Mouse (Mus musculus) left cerebral cortex, postnatal 10 days (tissue): Measurements from ENCODE around the gene Vnn3. TPM values are rescaled to one million over a fixed set of nuclear protein-coding genes. Genes with fewer than 3 reads are reported as not detected.
A peak's percentile ranks its signal among the peaks of the same experiment; 100 is the strongest.

Experiments
- DNase-seq, 2 experiments: peaks; one replicate each; pipeline ENCODE4 v3.0.0; 2021 to 2022; ENCODE audit warnings: low spot score in 2 of 2, mixed read lengths in 1 of 2; ENCODE audit errors: extremely low spot score in 1 of 2
- intact Hi-C: fragments of 180-260 bp; cut with DNase I; formaldehyde crosslinking; loops from one replicate; pipeline ENCODE4 v1.15.1; 2025
- total RNA-seq, 2 experiments: library from RNA; stranded (reverse); gene quantifications; 2 replicates each; pipeline ENCODE4 v1.2.3; 2021

The Vnn3 gene
- not detected for total RNA-seq

DNA sequence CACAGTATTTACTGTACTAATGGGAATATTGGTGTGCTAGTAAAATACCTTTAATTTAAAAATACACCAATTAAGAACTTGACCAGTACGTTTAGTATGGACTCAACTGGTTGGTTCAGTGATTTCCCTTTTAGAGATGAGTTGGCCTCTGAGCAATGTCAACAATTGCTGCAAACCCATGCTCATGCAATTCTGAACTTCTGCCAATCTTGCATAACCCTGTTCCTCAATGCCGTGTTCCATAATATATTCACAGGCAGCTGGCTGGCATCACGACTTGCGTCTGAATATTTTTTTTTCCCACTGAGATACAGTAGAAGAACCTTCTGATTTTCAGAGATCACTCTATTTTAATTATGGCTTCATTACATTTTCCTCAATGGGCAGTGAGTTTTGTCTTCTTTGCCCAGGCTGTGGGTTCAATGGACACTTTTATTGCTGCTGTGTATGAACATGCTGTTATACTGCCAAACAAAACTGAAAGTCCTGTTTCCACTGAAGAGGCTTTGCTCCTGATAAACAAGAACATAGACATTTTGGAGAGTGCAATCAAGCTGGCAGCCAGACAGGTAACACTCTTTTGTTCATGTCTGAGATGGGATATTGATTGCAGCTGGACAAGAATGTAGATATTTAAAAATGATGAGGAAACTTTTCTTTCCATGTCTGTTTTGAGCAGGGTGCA lies at the start of gene Vnn3:
Gene Vnn3, plus strand, starts transcription at position 235 of the 685 bp plus-strand sequence.
- intact Hi-C loops = no loop called here
- DNase-seq = no peak

DNA sequence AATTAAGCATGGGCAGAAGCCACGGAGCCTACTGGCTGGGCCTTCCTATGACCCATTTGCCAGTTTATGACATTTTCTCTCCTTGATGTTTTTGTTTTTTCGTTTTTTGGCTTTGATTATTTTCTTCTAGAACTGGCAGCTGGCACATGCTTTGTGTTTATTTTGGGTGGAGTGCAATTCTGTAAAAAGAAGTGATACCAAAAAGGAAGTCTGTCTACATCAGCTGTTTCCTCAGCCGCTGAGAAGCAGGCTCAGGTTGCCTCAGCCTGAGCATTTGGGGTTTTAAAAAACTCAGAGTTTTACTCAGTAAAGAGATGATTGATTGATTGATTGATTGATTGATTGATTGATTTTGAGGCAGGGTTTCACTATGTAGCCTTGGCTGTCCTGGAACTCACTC lies 48.4 kb upstream of the Vnn3 start:
- intact Hi-C loops = no loop called here
- DNase-seq = no peak

DNA sequence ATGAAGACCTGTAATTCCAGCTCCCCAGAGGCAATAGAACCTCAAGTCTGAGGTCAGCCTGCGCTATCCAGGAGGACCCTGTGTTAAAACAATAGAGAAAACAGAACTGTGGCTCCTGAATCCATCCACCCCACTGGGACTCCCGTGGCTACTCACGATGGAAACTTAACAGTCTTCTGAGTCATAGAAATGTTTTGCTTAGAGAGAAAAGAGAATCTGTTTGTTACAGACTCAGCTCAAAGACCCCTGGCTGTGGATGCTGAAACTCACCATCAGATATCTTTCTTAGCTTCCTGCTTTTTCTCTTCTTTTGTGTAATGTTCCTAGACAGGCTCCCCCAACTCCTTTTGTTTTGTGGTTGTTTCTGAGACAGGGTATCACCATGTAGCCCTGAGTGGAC lies 46.6 kb upstream of the Vnn3 start:
- DNase-seq = no peak
- intact Hi-C loops = no loop called here

DNA sequence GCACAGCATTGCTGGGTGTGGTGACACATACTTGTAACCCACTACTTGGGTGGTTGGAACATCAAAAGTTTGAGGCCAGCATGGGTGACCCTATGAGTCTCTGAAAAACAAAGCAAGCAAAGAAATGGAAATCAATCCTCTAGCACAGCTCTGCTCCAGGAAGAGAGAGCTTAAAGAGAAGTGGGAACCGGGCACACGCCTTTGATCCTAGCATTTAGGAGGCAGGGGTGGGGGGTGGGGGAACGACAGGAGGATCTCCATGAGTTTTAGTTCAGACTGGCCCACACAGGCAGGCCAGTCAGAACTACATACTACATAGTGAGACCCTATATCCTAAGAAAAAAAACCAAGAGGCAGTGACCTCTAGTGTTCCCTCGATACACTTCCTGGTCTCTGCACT lies 45.1 kb upstream of the Vnn3 start:
- intact Hi-C loops = no loop called here
- DNase-seq = no peak

DNA sequence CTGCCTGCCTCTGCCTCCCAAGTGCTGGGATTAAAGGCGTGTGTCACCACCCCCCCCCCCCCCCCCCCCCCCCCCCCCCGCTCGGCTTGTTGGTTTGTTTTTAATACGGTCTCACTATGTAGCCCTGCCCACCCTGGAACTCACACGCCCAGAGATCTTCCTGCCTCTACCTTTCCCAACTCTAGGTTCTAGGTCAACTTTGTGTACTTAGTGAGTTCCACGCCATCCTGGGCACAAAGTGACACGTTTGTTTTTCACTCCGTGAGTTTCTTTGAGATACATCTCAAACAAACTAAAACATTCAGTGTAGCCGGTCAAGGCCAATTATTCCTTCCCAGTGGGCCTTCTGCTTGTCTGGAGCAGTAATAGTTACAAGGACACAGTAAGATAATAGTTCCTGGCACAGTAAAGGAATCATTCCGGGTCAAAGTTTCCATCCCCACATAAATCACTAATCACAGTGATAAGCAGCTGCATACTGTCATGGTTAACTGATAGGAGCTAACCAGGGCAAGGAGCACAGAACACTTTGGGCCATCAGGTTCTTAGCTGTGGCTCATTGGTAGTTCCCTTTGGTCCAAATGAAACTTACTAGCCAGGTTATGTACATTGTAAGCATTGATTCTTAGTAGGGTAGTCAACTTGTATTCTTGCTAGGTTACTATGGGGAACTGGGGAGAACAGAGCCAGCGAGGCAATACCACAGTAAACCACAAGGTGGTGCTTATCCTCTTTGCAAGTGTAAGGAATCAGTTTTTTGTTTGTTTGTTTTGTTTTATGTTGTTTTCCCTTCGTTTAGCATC lies 39.4 kb upstream of the Vnn3 start:
- DNase-seq = peak; percentile 34 to 75
- intact Hi-C loops = loop anchor here (5.0 to 10.0 kb wide), 3 partner anchors 300 to 483 kb away; no protein-coding TSS in a partner anchor

DNA sequence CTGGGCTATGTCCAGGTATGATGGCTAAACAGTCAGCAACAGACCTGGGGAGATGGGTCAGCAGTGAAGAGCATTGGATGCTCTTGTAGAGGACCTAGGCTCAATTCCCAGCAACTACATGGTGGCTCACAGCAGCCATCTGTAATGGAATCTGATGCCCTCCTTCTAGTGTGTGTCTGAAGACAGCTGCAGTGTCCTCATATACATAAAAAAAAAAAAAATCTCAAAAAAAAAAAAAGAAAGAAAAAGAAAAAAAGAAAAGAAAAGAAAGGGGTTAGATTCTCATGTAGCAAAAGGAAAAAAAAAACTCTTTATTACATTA lies 38.9 kb upstream of the Vnn3 start:
- intact Hi-C loops = loop anchor here (5.0 to 10.0 kb wide), 3 partner anchors 300 to 482 kb away; no protein-coding TSS in a partner anchor
- DNase-seq = no peak

DNA sequence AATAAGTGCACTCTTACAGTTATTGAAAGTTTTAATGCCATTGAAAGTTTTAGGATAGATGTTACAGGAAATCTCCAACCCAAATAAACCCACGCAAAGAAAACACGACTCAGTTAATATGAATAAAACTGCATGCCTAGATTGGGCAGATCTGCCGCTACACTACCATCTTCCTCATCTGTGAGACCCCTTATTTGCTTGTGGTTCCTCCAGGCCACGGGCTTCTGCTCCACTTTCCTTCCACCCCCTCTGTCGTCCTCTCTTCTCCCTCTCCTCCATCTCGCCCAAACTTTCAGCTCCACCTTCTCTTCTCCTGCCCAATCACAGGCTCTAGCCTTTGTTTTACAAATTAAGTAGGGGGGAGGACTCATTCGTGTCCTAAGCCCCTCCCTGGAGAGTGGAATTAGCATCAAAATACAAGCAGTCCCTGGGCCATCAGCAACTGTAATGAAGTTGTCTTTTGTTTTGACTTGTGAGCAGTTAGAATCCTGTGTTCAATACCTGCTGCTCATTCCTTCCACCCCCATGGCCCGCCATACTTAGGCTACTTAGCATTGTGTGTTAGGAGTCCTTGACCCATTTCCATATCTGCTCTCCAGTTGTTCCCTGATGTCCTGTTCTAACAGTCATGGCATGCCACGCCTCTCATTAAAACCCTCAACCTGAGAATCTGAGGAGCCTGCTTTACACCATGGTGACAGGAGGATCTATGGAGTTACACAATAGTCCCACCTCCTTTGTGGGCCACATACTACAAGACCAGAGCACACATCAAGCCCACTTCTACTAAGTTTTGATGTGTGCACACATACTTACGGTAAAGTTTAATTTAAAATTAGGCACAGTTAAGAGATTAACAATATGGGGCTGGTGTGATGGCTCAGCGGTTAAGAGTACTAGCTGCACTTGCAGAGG lies 38.2 kb upstream of the Vnn3 start:
- intact Hi-C loops = loop anchor here (5.0 to 10.0 kb wide), 3 partner anchors 299 to 482 kb away; no protein-coding TSS in a partner anchor

DNA sequence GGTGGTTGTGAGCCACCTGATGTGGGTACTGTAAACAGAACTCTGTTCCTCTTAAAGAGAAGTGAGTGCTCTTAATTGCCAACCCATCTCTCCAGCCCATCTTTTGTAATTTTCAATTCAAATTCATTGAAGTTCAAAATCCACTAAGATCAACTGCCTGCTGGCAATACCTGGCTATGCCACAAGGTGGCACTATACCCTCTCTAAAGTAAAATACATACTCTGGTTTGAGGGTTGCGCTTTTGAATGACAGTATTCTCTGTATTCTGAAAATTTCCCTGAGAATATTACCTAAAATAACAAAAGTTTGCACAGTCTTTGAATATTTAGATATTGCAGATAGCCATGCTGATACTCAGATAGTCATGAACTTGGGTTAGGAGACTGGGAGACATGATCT lies 36.1 kb upstream of the Vnn3 start:
- intact Hi-C loops = loop anchor here (2.0 to 10.0 kb wide), 3 partner anchors 162 to 480 kb away; no protein-coding TSS in a partner anchor
- DNase-seq = peak; percentile 74 to 77

More for the DNA sequence above, 38.2 kb upstream of the Vnn3 start:
- DNase-seq = no peak

DNA sequence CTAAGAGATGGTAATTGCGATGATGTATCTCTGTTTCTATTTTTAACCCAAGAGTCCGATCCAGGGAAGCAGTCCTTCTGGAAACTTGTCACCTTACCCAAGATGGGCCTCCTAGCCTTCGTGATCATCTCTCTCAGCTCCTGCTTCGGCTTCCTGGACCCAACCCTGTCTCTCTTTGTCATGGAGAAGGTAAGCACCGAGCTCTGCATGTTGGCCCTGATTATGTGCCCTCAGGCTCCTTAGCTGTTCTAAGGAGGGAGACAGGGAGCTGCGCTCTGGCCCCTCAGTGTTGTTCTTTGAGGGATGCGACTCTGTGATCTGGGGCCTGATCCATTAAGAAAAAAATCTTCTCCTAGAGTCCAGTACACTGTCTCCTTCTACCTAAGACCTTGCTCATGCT lies 35.0 kb upstream of the Vnn3 start:
- intact Hi-C loops = loop anchor here (5.0 to 10.0 kb wide), 2 partner anchors 161 to 479 kb away; no protein-coding TSS in a partner anchor
- no peak for DNase-seq

DNA sequence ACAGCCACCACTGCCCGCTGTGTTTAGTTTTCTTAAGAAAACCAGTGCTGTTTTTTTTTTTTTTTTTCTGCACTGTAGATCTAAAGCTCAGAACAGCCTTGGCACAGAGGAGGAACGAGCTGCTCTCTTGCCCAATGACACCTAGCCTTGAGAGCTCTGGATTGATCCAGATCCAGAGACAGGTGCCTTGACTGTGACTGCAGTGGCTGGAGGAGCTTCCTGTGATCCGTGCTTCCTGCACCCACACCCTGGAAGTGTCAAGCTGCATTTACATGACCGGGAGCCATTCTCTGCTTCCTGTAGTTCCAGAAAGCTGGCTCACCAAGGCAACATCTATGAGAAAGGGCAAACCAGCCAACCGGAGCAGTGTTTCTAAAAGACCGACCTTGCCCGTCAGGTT lies 24.7 kb upstream of the Vnn3 start:
- intact Hi-C loops = no loop called here
- no peak for DNase-seq

DNA sequence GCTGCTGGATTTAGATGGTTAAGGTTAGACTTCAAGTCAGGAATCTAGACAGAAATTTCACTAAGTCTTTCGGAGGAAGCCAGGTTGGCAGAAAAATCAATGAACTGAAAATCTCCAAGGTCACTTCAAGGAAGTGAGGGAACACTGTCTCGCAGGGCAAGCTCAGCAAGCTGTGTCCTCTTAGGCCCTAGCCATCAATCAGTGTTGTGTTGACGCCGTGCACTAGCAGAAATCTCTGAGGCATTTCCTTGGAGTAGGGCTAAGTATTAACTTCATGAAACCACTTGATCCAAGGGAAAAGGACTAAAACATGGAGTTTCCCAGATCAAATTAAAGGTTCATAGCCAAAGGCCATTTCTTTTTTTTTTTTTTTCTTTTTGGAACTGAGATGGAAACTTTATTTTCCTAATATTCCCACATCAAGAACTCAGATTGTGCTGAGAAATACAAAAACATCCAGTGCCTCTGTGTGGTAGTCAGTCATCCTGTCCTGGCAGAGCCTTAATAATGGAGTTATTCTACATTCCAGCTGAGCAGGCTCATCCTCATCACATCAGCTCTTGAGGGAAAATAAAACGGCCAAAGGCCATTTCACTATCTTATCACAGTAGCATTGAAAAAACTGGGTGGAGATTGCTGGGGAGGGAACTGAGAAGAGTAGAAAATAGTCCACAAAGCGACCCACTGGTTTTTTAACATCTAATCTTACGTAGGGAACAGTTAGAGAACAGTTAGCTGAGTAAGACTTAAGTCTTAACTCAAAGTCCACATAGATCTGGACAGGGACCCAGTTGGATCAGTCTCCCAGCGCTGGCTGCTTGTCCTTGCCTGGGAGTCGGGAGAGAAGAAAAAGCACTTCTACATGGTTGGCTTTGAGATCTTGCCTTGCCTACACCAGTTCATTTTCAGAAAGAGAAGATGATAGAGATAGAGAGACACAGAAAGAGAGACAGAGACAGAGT lies 15.0 kb upstream of the Vnn3 start:
- DNase-seq = no peak
- intact Hi-C loops = no loop called here

DNA sequence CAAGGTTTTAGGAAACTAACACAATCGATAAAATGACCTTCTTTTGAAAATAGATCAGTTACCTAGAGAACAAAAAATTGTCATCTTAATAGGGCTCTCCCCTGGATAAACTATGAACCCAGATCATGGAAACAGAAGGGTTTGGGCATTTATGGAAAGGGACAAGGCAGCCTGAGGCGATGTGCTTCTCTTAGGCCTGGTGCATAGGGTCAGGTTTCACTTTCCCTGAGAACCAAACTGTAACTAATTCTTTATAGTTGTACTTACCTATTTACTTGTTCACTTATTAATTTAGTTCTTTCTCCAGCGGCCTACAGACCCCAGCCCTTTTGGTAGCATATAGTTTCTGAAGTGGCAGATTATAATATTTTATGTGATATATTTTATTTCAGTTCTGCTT lies 14.1 kb upstream of the Vnn3 start:
- DNase-seq = no peak
- intact Hi-C loops = no loop called here

DNA sequence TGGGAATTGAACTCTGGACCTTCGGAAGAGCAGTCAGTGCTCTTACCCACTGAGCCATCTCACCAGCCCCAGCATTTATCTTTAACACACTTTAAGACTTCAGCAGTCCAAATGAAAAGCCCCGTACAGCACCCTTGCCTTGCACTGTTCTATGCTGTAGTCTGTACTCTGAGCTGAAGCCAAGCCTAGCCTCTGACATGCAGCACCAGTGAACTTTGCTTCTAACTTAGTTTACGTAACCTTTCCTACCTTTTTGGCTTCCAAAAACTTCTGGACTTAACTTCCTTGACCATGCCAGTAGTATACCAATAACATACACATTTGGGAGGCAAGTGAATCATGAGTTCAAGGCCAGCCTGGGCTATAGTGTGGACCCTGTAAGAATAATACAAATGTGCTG lies 12.4 kb upstream of the Vnn3 start:
- no peak for DNase-seq
- intact Hi-C loops = no loop called here

DNA sequence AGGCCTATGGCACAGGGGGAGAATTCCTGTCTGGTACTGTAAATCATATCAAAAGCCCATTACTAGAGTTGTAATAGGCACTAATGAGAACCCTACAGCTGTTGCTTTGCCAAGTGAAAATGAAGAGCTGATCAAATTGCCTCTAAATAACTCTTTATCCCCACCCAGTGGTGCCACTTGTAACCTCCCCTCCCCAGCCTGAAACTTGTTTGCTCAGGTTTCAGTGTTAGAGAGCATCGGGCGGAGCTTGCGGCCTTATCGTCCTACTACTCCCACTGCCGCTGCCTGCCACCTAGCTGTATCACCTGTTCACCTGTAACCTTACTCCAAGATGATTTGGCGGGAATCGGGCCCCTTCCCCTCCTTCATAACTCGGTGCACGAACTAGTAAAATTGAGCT lies 11.9 kb upstream of the Vnn3 start:
- intact Hi-C loops = no loop called here

DNA sequence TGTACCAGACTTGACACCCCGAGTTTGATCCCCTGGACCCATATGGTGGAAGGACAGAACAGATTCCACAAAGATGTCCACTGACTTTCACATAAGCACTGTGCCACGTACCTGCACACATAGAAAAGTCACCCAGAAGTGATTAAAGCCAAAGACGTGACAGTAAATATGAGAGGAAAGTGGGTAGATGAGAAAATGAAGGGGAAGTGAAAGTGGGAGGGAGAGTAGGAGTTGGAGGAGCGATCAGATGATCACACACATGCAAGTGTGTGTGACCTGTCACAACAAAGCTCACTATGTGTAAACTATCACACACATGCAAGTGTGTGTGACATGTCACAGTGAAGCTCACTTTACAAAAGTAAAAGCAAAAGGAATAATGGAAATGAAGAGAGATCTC lies 10.8 kb upstream of the Vnn3 start:
- intact Hi-C loops = no loop called here
- no peak for DNase-seq

More for the DNA sequence above, 11.9 kb upstream of the Vnn3 start:
- DNase-seq = no peak

DNA sequence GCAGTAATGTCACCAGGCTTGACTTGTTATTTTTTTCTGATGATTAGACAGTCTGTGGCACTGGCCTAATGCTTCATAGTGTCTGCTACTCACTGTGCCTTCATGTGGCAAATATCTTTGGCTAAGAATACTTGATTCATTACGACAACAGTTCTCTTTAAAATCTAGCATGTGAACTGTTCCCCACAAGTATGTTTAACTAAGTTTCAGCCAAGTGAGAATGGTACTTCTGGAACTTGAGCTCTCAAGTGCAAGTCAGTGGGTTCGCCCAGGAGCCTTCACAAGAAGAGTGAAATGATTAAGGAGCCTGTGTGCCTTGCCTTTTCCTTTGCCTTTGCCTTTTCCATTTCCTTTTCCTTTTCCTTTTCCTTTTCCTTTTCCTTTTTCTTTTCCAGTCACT lies 834 bp downstream of the Vnn3 start:
- intact Hi-C loops = no loop called here
- no peak for DNase-seq

DNA sequence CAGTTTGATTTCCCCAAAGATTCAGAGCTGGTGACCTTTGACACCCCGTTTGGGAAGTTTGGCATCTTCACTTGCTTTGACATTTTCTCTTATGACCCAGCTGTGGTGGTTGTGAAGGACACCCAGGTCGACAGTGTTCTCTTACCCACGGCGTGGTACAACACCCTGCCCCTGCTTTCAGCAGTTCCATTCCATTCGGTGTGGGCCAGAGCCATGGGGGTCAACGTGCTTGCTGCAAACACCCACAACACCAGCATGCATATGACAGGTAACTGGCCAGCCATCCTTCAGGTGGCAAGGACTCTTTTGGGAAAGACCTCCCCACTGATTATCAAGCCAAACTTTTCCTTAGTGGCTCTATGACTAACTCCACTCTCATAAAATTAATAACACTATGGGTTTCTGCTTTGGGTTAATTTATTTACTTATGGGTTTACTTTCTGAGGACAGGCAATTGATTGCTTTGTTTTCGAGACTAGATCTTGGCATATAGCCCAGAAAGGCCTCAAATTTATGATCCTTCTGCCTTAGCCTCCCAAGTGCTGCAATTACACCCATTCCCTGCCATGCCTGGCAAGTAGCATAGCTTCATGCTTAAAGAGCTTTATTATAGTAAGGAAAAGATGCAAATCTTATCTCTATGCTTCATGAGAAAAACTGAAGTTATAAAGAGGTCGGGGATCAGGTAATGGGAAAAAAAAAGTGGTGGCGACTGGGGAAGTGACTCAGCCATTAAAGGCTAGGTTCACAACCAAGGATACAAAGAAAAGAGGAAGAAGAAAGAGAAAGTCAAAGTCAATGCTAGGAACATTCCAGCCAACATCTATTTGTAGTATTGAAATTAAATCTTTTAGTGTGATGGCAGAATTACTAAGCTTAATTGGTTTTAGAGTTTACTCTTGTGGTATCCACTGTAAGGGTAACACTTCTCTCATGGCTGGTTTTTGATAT lies 13.4 kb downstream of the Vnn3 start:
- intact Hi-C loops = no loop called here
- DNase-seq = no peak
